ENCODE assay signal across 8 mouse cellular contexts in genomic region chr10:67226109-67226508, GRCm38 (mm10). TPM values are rescaled to one million over a fixed set of nuclear protein-coding genes. Genes with fewer than 3 reads are reported as not detected.
DNase-seq lines count a peak whose midpoint lies in the region; ATAC-seq and TF ChIP-seq lines count a peak whose summit lies in the region.

No protein-coding gene starts in this region.

- TF ChIP-seq CTCF in heart, postnatal 0 days (IDR thresholded peaks at IDR 0.05; ENCODE audit: low read depth) = no peak

- DNase-seq in forebrain, embryonic 10.5 days (ENCODE audit: extremely low spot score, low spot score) = no peak
- DNase-seq in NIH3T3 (ENCODE audit: low read depth) = peak; percentile 18
- DNase-seq in embryonic facial prominence, embryonic 14.5 days (ENCODE audit: low spot score) = peak; percentile 64
- peak; percentile 63 for DNase-seq in heart, postnatal 0 days (ENCODE audit: low spot score)
- DNase-seq in left cerebral cortex, adult 11 months (ENCODE audit: low spot score) = peak; percentile 54
- peak; percentile 23 to 52 for DNase-seq in monocyte, adult 2 months (ENCODE audit: low read depth in 1 of 2, low spot score in 2 of 2)

- no peak for TF ChIP-seq EP300 in heart, postnatal 0 days (IDR thresholded peaks at IDR 0.05; ENCODE audit: low read depth)

- H3K36me3 ChIP-seq in forebrain, embryonic 16.5 days (ENCODE audit: control insufficient read depth, insufficient read depth) = peaks cover 24% of the 10 kb centered on the region
- peaks cover 84% of the 10 kb centered on the region for H3K36me3 ChIP-seq in forebrain, embryonic 10.5 days (replicated peaks)
- H3K36me3 ChIP-seq in embryonic facial prominence, embryonic 14.5 days (ENCODE audit: control insufficient read depth, insufficient read depth, low read length) = peaks cover 63% of the 10 kb centered on the region
- peaks cover 62% of the 10 kb centered on the region for H3K36me3 ChIP-seq in heart, postnatal 0 days (replicated peaks; ENCODE audit: control insufficient read depth, insufficient read depth, low read length)

- no peak overlapping the region for H3K4me2 ChIP-seq in forebrain, embryonic 16.5 days (ENCODE audit: low read length)
- H3K4me2 ChIP-seq in embryonic facial prominence, embryonic 14.5 days (ENCODE audit: low read depth, low read length) = no peak overlapping the region
- H3K4me2 ChIP-seq in heart, postnatal 0 days (ENCODE audit: low read depth, low read length) = no peak overlapping the region

- no peaks in the 10 kb centered on the region for H3K9me3 ChIP-seq in forebrain, embryonic 16.5 days (ENCODE audit: control insufficient read depth, low read length)
- H3K9me3 ChIP-seq in forebrain, embryonic 10.5 days = no peaks in the 10 kb centered on the region
- no peaks in the 10 kb centered on the region for H3K9me3 ChIP-seq in embryonic facial prominence, embryonic 14.5 days (ENCODE audit: control insufficient read depth, low read length)
- no peaks in the 10 kb centered on the region for H3K9me3 ChIP-seq in heart, postnatal 0 days (replicated peaks; ENCODE audit: control insufficient read depth, low read length)

- ATAC-seq in forebrain, embryonic 16.5 days = peak; percentile 45; the same call in 1 of the 2 replicates
- no peak for ATAC-seq in embryonic facial prominence, embryonic 14.5 days (ENCODE audit: low read depth)
- ATAC-seq in heart, postnatal 0 days (ENCODE audit: insufficient read depth, low read depth) = peak; percentile 74
- ATAC-seq in erythroblast, adult 5-6 weeks (replicated peaks; ENCODE audit: low FRiP score, poor library complexity, severe bottlenecking) = no peak

- no peak overlapping the region for H3K9ac ChIP-seq in forebrain, embryonic 16.5 days (replicated peaks; ENCODE audit: low read depth, low read length)
- H3K9ac ChIP-seq in embryonic facial prominence, embryonic 14.5 days (ENCODE audit: low read depth, low read length) = no peak overlapping the region
- H3K9ac ChIP-seq in heart, postnatal 0 days (replicated peaks; ENCODE audit: low read depth, low read length) = 0 out of 2 replicates have a peak overlapping the region, but pooled peaks have one; percentile 10

- H3K27ac ChIP-seq in forebrain, embryonic 16.5 days (ENCODE audit: low read length) = peak overlapping the region; percentile 50
- H3K27ac ChIP-seq in forebrain, embryonic 10.5 days = no peak overlapping the region
- peak overlapping the region; percentile 44; the same call in 1 of the 2 replicates for H3K27ac ChIP-seq in embryonic facial prominence, embryonic 14.5 days (replicated peaks; ENCODE audit: low read depth, low read length)
- peak overlapping the region; percentile 70 for H3K27ac ChIP-seq in heart, postnatal 0 days (ENCODE audit: low read depth)

- H3K4me3 ChIP-seq in forebrain, embryonic 16.5 days (replicated peaks; ENCODE audit: low read length) = no peak overlapping the region
- no peak overlapping the region for H3K4me3 ChIP-seq in forebrain, embryonic 10.5 days
- H3K4me3 ChIP-seq in embryonic facial prominence, embryonic 14.5 days (ENCODE audit: low read depth, low read length) = no peak overlapping the region
- H3K4me3 ChIP-seq in heart, postnatal 0 days (ENCODE audit: low read depth, low read length) = no peak overlapping the region

- H3K27me3 ChIP-seq in forebrain, embryonic 16.5 days (replicated peaks; ENCODE audit: control insufficient read depth, insufficient read depth, low read length) = no peaks in the 10 kb centered on the region
- no peaks in the 10 kb centered on the region for H3K27me3 ChIP-seq in forebrain, embryonic 10.5 days (ENCODE audit: poor library complexity, severe bottlenecking)
- H3K27me3 ChIP-seq in embryonic facial prominence, embryonic 14.5 days (replicated peaks; ENCODE audit: control insufficient read depth, insufficient read depth, low read length) = no peaks in the 10 kb centered on the region
- H3K27me3 ChIP-seq in heart, postnatal 0 days (ENCODE audit: control insufficient read depth, insufficient read depth, low read length) = no peaks in the 10 kb centered on the region

- H3K4me1 ChIP-seq in forebrain, embryonic 16.5 days (replicated peaks; ENCODE audit: control insufficient read depth, insufficient read depth, low read length) = peaks cover 4% of the 10 kb centered on the region; the same call in 1 of the 2 replicates
- no peaks in the 10 kb centered on the region for H3K4me1 ChIP-seq in forebrain, embryonic 10.5 days
- no peaks in the 10 kb centered on the region for H3K4me1 ChIP-seq in embryonic facial prominence, embryonic 14.5 days (ENCODE audit: control insufficient read depth, insufficient read depth, low read length)
- H3K4me1 ChIP-seq in heart, postnatal 0 days (ENCODE audit: control insufficient read depth, insufficient read depth) = peaks cover 15% of the 10 kb centered on the region

- 88% methylated on average over 7 of the region's 7 CpGs for WGBS in forebrain, embryonic 16.5 days
- WGBS in forebrain, embryonic 10.5 days = 90% methylated on average over 7 of the region's 7 CpGs
- 71% methylated on average over 7 of the region's 7 CpGs for WGBS in embryonic facial prominence, embryonic 14.5 days
- WGBS in heart, postnatal 0 days = 31% methylated on average over 7 of the region's 7 CpGs

RNA-seq across cellular contexts. Expression of gene Nrbf2, which starts 59.0 kb away (rescaled TPM):
- 42.0 and 42.5 TPM in 2 replicates for polyA plus RNA-seq in forebrain, embryonic 16.5 days (2015; fragmentation: Nextera tagmentation; extraction: Ambion mirVana)
- polyA plus RNA-seq in forebrain, embryonic 10.5 days (2016; fragmentation: Nextera tagmentation; extraction: Ambion mirVana) = 35.9 and 38.8 TPM in 2 replicates
- polyA plus RNA-seq in embryonic facial prominence, embryonic 14.5 days (2014; fragmentation: Nextera tagmentation; extraction: Ambion mirVana) = 39.2 and 40.5 TPM in 2 replicates
- total RNA-seq in heart, postnatal 0 days (2014; rRNA removed; ENCODE audit: low replicate concordance) = 11.8 and 12.5 TPM in 2 replicates
- polyA plus RNA-seq in heart, postnatal 0 days (2015; fragmentation: Nextera tagmentation; extraction: Ambion mirVana) = 24.3 and 27.4 TPM in 2 replicates
- total RNA-seq in erythroblast, adult 5-6 weeks (2015; ENCODE audit: low replicate concordance) = 14.6 and 16.1 TPM in 2 replicates
- total RNA-seq in erythroblast, adult 5-6 weeks (2017; ENCODE audit: low replicate concordance) = 9.7 and 12.7 TPM in 2 replicates

Comparison
In these comparisons a context has a peak if more than half of its experiments do, and no peak if none do; other contexts are left out.
1. ATAC-seq: peak in forebrain, embryonic 16.5 days (single experiment) and heart, postnatal 0 days (single experiment); none in embryonic facial prominence, embryonic 14.5 days (single experiment) and erythroblast, adult 5-6 weeks (single experiment).